Mouse (Mus musculus) heart, postnatal 4 days (tissue): ENCODE measurements around the gene Pgk2. TPM values are rescaled to one million over a fixed set of nuclear protein-coding genes. Genes with fewer than 3 reads are reported as not detected.
"Not testable (repeated sequence)": the region's sequence is repeated elsewhere in the genome, so short reads cannot be mapped to it uniquely, and the experiment has no call there.

Experiments
- DNase-seq: peaks from one replicate; pipeline ENCODE4 v3.0.0; 2021
- total RNA-seq, 2 experiments: library from RNA; stranded (reverse); gene quantifications; 2 replicates each; pipeline ENCODE4 v1.2.3; 2021

Gene Pgk2
- total RNA-seq: not detected

DNA sequence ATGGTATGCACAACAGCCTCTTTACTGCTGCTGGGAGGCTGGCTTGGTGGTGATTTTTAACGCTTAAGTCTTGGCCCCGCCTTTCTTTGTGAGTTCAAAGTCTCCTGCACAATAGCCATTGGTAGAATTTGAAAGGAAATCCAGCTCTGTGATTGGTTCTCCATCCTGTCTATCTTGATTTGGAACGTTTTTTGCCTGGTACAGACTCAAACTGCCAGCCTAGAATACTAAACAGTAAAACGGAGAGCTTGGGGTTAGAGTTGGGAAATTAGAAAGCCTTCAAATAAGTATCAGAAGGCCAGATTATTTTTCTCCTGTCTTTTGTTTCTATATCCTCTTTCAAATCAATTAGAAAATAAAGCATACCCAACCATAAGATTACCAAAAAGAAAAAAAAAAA lies at the start of gene Pgk2:
Pgk2 (minus strand) TSS at position 101 of the 400 bp plus-strand sequence.
- no peak for DNase-seq

DNA sequence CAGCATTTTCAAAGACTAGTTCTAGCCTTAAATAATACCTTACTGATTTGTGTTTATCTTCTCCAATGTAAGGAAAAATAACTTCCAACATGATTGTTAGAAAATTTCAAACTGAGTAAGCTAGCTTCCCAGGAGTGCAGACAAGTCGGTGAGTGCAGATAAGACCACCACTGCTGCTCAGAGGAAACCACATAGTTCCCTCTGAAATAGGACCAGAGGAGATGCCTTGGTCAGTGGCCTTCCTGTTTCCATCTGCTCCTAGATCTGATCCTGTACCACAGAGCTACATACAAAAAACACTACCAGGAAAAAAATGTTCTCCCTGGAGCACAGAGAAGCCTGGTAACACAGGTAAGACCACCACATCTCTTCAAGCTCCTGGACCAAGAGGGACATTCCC lies 44.0 kb upstream of the Pgk2 start:
- no peak for DNase-seq

DNA sequence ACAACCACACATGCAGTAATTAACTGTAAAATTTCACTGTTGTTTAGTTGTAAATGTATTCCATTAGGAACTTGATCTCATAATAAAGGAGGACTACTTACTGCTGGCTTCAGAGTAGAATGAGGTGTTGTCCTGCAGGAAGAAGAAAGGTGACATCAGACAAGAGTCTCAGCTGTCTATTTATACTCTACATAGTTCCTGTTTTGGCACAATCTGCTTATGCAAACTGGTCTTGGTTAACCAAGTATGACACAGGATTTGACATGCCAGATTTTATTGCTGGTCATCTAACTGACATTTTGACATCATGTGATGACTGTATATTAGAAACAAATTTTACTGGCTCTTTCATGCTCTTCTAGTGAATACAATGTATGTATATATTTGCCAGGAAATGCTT lies 33.7 kb upstream of the Pgk2 start, which contains the start of gene Crisp3:
Crisp3 (minus strand) TSS at position 154 of the 400 bp plus-strand sequence.
- no peak for DNase-seq

DNA sequence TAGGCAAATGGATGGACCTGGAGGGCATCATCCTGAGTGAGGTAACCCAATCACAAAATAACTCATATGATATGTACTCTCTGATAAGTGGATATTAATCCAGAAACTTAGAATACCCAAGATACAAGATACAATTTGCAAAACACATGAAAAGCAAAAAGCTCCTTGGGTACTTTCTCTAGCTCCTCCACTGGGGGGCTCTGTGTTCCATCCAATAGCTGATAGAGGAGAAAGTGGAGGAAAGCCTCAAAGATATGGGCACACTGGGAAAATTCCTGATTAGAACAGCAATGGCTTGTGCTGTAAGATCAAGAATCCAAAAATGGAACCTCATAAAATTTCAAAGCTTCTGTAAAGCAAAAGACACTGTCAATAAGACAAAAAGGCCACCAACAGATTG lies 6.6 kb downstream of the Pgk2 start:
- DNase-seq: not testable (repeated sequence)

DNA sequence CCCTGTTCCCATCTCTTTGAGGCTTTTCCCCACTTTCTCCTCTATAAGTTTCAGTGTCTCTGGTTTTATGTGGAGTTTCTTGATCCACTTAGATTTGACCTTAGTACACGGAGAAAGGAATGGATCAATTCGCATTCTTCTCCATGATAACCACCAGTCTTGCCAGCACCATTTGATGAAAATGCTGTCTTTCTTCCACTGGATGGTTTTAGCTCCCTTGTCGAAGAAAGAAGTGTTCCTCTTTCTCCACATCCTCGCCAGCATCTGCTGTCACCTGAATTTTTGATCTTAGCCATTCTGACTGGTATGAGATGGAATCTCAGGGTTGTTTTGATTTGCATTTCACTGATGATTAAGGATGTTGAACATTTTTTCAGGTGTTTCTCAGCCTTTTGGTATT lies 18.2 kb downstream of the Pgk2 start:
- not testable (repeated sequence) for DNase-seq

DNA sequence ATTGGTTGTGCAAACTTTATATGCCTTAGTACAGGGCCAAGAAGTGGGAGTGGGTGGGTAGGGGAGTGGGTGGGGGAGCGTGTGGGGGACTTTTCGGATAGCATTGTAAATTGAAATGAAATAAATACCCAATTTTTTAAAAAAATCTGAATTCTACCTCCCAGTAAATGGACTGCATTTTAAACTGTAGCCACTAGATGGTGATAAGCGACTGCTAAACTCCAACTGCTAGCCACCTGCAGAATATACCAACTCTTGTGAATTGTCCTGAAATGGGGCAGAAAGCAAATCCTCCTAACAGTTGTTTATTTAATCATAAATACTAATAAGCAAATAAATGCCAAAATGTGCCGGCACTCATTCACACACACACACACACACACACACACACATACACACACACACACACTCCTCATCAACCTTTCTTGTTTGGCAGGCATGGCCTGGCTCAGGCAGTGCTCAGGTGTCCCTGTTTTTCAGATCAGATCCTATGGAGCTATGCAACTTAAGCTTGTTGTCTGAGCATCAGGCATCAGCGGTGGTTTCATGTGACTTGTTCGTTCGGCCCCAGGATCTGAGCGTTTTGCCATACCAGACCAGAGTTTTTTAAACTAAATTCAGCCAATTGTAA lies 50.6 kb downstream of the Pgk2 start:
- DNase-seq: not testable (repeated sequence)

Other genes with a start within 250 kb of the Pgk2 start
- gene AC192777.2, start 113.2 kb downstream of the Pgk2 start, total RNA-seq: not detected
- not detected for gene Crisp3, start 33.6 kb upstream of the Pgk2 start, total RNA-seq
- gene Crisp1, start 110.6 kb upstream of the Pgk2 start, total RNA-seq: not detected